Mouse (Mus musculus): ENCODE data around the gene Tldc1.

GRCm38 (mm10) chr8:119756147-119756461 is 22.1 kb downstream of the Tldc1 start:
- TF ChIP-seq POLR2A (IDR thresholded peaks at IDR 0.05; ENCODE audit: borderline replicate concordance, extremely low read depth, low read depth, low read length) (no peak), CTCF (IDR thresholded peaks at IDR 0.05; ENCODE audit: insufficient read depth, low read length) (no peak)

Measured in lung, adult 2 months (tissue).